Mouse (Mus musculus) liver, embryonic 14.5 days (tissue): ENCODE data around the gene Cldn13. TPM values are rescaled to one million over a fixed set of nuclear protein-coding genes. Genes with fewer than 3 reads are reported as not detected.
"Not testable (repeated sequence)": the region's sequence is repeated elsewhere in the genome, so short reads cannot be mapped to it uniquely, and the experiment has no call there.

Source experiments
- ATAC-seq: fragments of 200-750 bp; cut with Nextera tagmentation; 2 replicates; pipeline ENCODE4 v1.8.0; 2017; ENCODE audit warnings: moderate number of reproducible peaks, mild to moderate bottlenecking, moderate library complexity; ENCODE audit not compliant: insufficient read depth
- DNase-seq, 3 experiments: peaks; one replicate each; pipeline ENCODE4 v3.0.0-alpha.2; 2012 to 2013; ENCODE audit warnings: low read depth in 3 of 3, low spot score in 3 of 3
- H3K27ac ChIP-seq: fragments of 300-500 bp; sonication (generic); 2 replicates; pipeline ENCODE4 v1.5.1; 2014; ENCODE audit warnings: moderate library complexity, mild to moderate bottlenecking, control low read depth, inconsistent platforms
- H3K27me3 ChIP-seq: fragments of 300-500 bp; sonication (generic); 2 replicates; pipeline ENCODE4 v1.6.1; 2014; ENCODE audit warnings: mild to moderate bottlenecking, low read length, moderate library complexity; ENCODE audit not compliant: control insufficient read depth, insufficient read depth
- H3K36me3 ChIP-seq: fragments of 300-500 bp; sonication (generic); replicated peaks from 2 replicates; pipeline ENCODE4 v1.6.1; 2014; ENCODE audit warnings: low read depth; ENCODE audit not compliant: control insufficient read depth, insufficient read depth
- H3K4me1 ChIP-seq, 2 experiments: fragments of 200-500 bp in 1 of 2; fragments of 300-500 bp in 1 of 2; sonication (generic) in 1 of 2; replicated peaks; 2 replicates each; pipeline ENCODE4 v1.6.1; 2012 to 2014; ENCODE audit warnings: antibody characterized with exemption in 1 of 2, inconsistent platforms in 1 of 2, low read length in 1 of 2; ENCODE audit not compliant: control insufficient read depth in 2 of 2, insufficient read depth in 2 of 2
- H3K4me2 ChIP-seq: fragments of 300-500 bp; sonication (generic); 2 replicates; pipeline ENCODE4 v1.6.1; 2014; ENCODE audit warnings: low read depth, mild to moderate bottlenecking, control low read depth, moderate library complexity
- H3K4me3 ChIP-seq, 2 experiments: fragments of 200-500 bp in 1 of 2; fragments of 300-500 bp in 1 of 2; sonication (generic) in 1 of 2; 2 replicates each; pipeline ENCODE4 v1.5.1; 2012 to 2014; ENCODE audit warnings: low read depth in 2 of 2, low read length in 2 of 2, mild to moderate bottlenecking in 2 of 2, control low read depth in 1 of 2, inconsistent platforms in 1 of 2, moderate library complexity in 1 of 2; ENCODE audit not compliant: insufficient read depth in 1 of 2
- H3K9ac ChIP-seq: fragments of 300-500 bp; sonication (generic); replicated peaks from 2 replicates; pipeline ENCODE4 v1.6.1; 2014; ENCODE audit warnings: mild to moderate bottlenecking, control low read depth, moderate library complexity
- H3K9me3 ChIP-seq: fragments of 300-500 bp; sonication (generic); 2 replicates; pipeline ENCODE4 v1.6.1; 2016; ENCODE audit warnings: low read length, mixed read lengths; ENCODE audit not compliant: control insufficient read depth
- CTCF ChIP-seq: IDR thresholded peaks from 2 replicates; pipeline ENCODE4 v1.5.1; 2016; ENCODE audit warnings: antibody characterized with exemption, low read depth, control low read depth
- EP300 ChIP-seq: IDR thresholded peaks from 2 replicates; pipeline ENCODE4 v1.6.1; 2016; ENCODE audit warnings: antibody characterized with exemption, low read depth
- WGBS: fragments of 180-500 bp; shearing (Covaris S2); extraction: QIAGEN DNeasy Blood & Tissue Kit; methylation state at CpG from one replicate; pipeline ENCODE4 v1.1.7; 2014; ENCODE audit not compliant: insufficient replicate concordance; 5-methylcytosine and 5-hydroxymethylcytosine counted together
- polyA plus RNA-seq, 2 experiments: library from polyadenylated mRNA; depleted of rRNA in 1 of 2; stranded (reverse) in 1 of 2; unstranded in 1 of 2; fragments of >200 nt; fragmentation: Nextera tagmentation in 1 of 2; extraction: Ambion mirVana in 1 of 2; gene quantifications; 2 replicates each; pipeline versions ENCODE4 v1.2.1 to v1.2.3; 2012 to 2014

Cldn13 gene
- polyA plus RNA-seq, 2 experiments, result 152 to 296 TPM

- Histone ChIP-seq H3K4me1 (peaks cover 0 to 6% of the 10 kb centered on the region in 2 experiments; a peak in 1 of 4 replicates), H3K4me3 (no peak overlapping the region), H3K27me3 (no peaks in the 10 kb centered on the region; the same call in 1 of the 2 replicates), H3K4me2 (no peak overlapping the region), H3K36me3 (no peaks in the 10 kb centered on the region; the same call in 1 of the 2 replicates), H3K9ac (no peak overlapping the region), H3K27ac (no peak overlapping the region), H3K9me3 (no peaks in the 10 kb centered on the region)
- TF ChIP-seq CTCF (no peak), EP300 (no peak)
- no peak for DNase-seq
- WGBS, result 70% methylated on average over 3 of the region's 3 CpGs
- no peak for ATAC-seq
These were observed 19.3 kb upstream of the Cldn13 start for GRCm38 (mm10) chr5:134934666-134935065.

GRCm38 (mm10) chr5:134933686-134934085 is 18.4 kb upstream of the Cldn13 start:
- not testable (repeated sequence) for H3K4me1 ChIP-seq, ATAC-seq, H3K27ac ChIP-seq, H3K9me3 ChIP-seq, H3K27me3 ChIP-seq, H3K36me3 ChIP-seq, H3K9ac ChIP-seq, H3K4me3 ChIP-seq, DNase-seq
- WGBS, result 72% methylated on average over 5 of the region's 5 CpGs
- peak overlapping the region; percentile 90 for H3K4me2 ChIP-seq

- DNase-seq, result no peak
- H3K9me3 ChIP-seq, result no peaks in the 10 kb centered on the region
- H3K4me3 ChIP-seq, result peak overlapping the region; percentile 79 to 85
- peak overlapping the region; percentile 90 for H3K4me2 ChIP-seq
- H3K36me3 ChIP-seq, result no peaks in the 10 kb centered on the region; the same call in 1 of the 2 replicates
- H3K4me1 ChIP-seq, result peaks cover 0 to 6% of the 10 kb centered on the region in 2 experiments; a peak in 1 of 4 replicates
- H3K9ac ChIP-seq, result peak overlapping the region; percentile 92
- peak overlapping the region; percentile 93; the same call in 1 of the 2 replicates for H3K27ac ChIP-seq
- no peaks in the 10 kb centered on the region; the same call in 1 of the 2 replicates for H3K27me3 ChIP-seq
- TF ChIP-seq CTCF (no peak), EP300 (no peak)
- no peak for ATAC-seq
- 76% methylated on average over 8 of the region's 8 CpGs for WGBS
These were observed 18.0 kb upstream of the Cldn13 start for GRCm38 (mm10) chr5:134933281-134933680.

GRCm38 (mm10) chr5:134932903-134933276 is 17.6 kb upstream of the Cldn13 start:
- Histone ChIP-seq H3K9me3 (no peaks in the 10 kb centered on the region), H3K4me1 (peaks cover 0 to 6% of the 10 kb centered on the region in 2 experiments; a peak in 1 of 4 replicates), H3K36me3 (no peaks in the 10 kb centered on the region; the same call in 1 of the 2 replicates), H3K27me3 (no peaks in the 10 kb centered on the region; the same call in 1 of the 2 replicates), H3K9ac (peak overlapping the region; percentile 92), H3K4me2 (peak overlapping the region; percentile 90), H3K4me3 (peak overlapping the region; percentile 79 to 85), H3K27ac (peak overlapping the region; percentile 93)
- peak; percentile 42; the same call in 1 of the 2 replicates for ATAC-seq
- DNase-seq, result peak; percentile 72 to 82 (median 75)
- peak; percentile 70 for TF ChIP-seq CTCF
- TF ChIP-seq EP300, result 0 out of 2 replicates have a peak, but pooled peaks have one; percentile 17
- WGBS, result 34% methylated on average over 9 of the region's 9 CpGs

DNA sequence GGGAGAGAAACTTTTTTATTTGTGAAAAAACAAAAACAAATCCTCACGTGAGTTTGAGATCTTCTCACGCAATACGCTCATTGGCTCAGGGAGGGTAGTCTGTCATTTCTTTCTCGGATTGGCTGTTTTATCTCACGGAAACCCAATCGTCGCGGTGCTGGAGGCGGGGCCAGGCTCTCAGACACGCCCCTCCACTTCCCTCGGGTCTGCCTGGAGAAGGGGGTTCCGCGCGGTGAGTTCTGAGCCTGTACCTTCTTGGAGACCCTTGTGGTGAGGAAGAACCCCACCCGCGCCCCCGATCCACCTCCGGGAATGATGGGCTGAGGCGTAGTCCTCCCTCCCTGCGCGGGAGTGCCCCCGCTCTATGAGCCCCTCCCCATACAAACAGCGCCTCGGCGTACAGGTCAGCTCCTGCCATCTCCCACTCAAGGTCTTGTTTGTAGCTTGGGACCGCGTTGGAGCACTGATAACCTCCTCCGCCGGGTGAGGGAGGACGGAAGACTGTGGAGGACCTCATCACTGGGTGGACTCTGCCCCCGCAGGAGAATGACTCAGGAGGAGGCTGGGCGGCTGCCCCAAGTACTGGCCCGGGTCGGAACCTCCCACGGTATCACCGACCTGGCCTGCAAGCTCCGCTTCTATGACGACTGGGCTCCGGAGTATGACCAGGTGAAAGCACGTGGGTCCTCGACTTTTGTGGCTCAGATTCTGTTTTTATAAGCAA is 17.0 kb upstream of the Cldn13 start, which contains the start of gene Mettl27:
Mettl27 (plus strand) TSS at position 190 of the 724 bp plus-strand sequence.
- TF ChIP-seq EP300 (no peak), CTCF (no peak)
- Histone ChIP-seq H3K9ac (peak within 1 kb of the TSS; percentile 92), H3K36me3 (no peaks in the 10 kb centered on the region; the same call in 1 of the 2 replicates), H3K27me3 (no peaks in the 10 kb centered on the region; the same call in 1 of the 2 replicates), H3K27ac (peak within 1 kb of the TSS; percentile 93), H3K4me2 (peak within 1 kb of the TSS; percentile 90), H3K9me3 (no peaks in the 10 kb centered on the region), H3K4me3 (peak within 1 kb of the TSS; percentile 79 to 85), H3K4me1 (peaks cover 0 to 6% of the 10 kb centered on the region in 2 experiments; a peak in 1 of 4 replicates)
- DNase-seq, result peak; percentile 87 to 93 (median 91)
- ATAC-seq, result peak; percentile 96
- WGBS, result under 1% methylated on average over 41 of the region's 41 CpGs
